Mouse (Mus musculus): ENCODE measurements around the gene Hoxb8.

Hoxb8 gene

DNA sequence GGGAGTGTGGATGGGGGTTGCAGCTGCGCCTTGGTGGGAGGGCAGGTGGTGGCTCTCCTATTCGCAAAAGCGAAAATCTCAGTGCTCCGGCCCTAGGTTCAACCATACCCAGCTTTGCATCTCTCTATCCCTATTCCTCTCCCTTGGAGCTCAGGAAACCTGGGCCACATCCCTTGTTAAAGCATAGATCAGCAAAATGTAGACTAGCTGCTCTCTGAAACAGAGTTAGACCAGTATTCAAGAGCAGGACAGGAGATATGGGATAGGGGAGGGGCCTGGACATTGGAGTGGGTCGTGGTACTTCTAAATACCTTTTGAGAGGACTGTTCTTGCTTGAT is 33.6 kb downstream of the Hoxb8 start:
- no peak for DNase-seq (ENCODE audit: low spot score)

GRCm38 (mm10) chr11:96316696-96317607 is 35.2 kb downstream of the Hoxb8 start:
- DNase-seq (ENCODE audit: low spot score) = no peak

- DNase-seq (ENCODE audit: low spot score) = no peak
Observed at GRCm38 (mm10) chr11:96317608-96318367, 36.1 kb downstream of the Hoxb8 start, which contains the start of gene Hoxb4. Hoxb4 (plus strand) TSS chr11:96318267.

- DNase-seq (ENCODE audit: low spot score) = peak; percentile 84
Observed at GRCm38 (mm10) chr11:96318368-96319070, 36.8 kb downstream of the Hoxb8 start.

- peak; percentile 74 for DNase-seq (ENCODE audit: low spot score)
Observed at GRCm38 (mm10) chr11:96319071-96319902, 37.6 kb downstream of the Hoxb8 start.

DNA sequence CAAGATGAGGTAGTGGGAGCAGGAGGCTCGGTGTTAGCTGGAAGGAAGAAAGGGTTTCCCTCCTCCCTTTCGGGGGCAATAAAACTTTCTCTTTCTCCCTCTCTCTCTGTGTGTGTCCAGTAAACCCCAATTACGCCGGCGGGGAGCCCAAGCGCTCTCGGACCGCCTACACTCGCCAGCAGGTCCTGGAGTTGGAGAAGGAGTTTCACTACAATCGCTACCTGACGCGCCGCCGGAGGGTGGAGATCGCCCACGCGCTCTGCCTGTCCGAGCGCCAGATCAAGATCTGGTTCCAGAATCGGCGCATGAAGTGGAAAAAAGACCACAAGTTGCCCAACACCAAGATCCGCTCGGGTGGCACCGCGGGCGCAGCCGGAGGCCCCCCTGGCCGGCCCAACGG is 38.2 kb downstream of the Hoxb8 start:
- DNase-seq (ENCODE audit: low spot score) = no peak

- DNase-seq (ENCODE audit: low spot score) = no peak
Observed at GRCm38 (mm10) chr11:96320688-96321087, 39.0 kb downstream of the Hoxb8 start.

DNA sequence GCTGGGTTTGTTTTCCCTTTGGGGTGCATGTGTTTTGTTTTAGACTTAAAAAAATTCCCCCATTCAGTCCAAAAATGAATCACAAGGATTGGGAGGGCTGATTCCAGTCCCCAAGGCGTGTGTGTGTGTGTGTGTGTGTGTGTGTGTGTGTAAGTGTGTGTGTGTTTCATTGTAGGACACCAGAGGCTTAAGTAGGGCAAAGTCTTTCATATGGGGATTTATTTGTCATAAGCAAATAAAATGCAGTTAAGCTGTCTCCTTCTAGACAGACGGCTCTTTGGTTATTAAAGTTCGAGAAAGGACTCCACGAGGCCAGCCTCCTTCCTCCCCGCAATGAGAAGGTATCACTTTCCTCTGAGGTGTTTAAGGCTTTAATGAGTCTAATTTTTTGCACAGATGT is 40.1 kb downstream of the Hoxb8 start:
- DNase-seq (ENCODE audit: low spot score) = no peak

DNA sequence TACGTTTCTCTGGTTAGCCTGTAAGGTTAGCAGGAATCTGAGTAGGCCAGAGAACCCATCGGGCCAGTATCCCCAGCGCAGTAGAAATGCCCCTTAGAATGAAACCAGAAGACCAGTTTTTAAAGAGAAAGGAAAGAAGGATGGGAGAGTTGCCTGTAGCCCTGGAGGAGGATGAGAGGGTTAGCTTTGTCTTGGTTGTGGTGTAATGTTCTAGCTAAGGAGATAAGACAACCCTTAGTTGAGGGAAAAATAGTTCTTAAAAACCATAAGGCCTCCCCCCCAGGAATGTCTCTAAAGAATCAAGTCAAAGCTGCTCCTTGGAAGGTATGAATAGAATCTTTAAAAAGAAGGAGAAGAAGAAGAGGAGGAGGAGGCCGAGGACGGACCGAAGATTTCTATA is 41.0 kb downstream of the Hoxb8 start:
- no peak for DNase-seq (ENCODE audit: low spot score)

GRCm38 (mm10) chr11:96323154-96323553 is 41.4 kb downstream of the Hoxb8 start, which contains the start of gene Hoxb3:
Hoxb3 (plus strand) TSS chr11:96323326.
- DNase-seq (ENCODE audit: low spot score) = no peak

- no peak for DNase-seq (ENCODE audit: low spot score)
Observed at GRCm38 (mm10) chr11:96324125-96324524, 42.4 kb downstream of the Hoxb8 start.

- no peak for DNase-seq (ENCODE audit: low spot score)
Observed at GRCm38 (mm10) chr11:96324965-96325364, 43.3 kb downstream of the Hoxb8 start.

DNA sequence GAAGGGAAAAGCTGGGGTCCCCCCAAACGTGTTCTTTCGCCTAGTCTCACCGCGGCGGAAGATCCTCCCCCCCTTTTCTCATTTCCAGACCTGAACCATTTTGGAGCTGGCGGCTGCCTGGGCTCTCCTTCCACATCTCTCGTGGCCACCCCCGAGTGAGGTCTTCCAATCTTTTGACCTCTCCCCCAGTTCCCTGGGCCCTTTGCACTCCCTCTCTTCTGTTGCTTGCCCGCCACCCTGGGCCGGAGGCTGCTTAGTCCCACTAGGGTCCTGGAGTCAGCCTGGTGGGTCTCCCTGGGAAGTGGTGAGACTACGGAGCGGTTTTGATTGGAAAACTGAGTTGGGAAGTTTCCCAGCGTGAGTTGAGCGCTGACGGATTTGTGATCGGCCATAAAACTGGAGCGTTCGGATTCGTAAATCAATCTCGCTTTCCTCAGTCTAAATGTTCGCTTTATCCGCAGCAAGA is 44.1 kb downstream of the Hoxb8 start:
- DNase-seq (ENCODE audit: low spot score) = no peak

- no peak for DNase-seq (ENCODE audit: low spot score)
Observed at GRCm38 (mm10) chr11:96326705-96327104, 45.0 kb downstream of the Hoxb8 start.

- DNase-seq (ENCODE audit: low spot score) = no peak
Observed at GRCm38 (mm10) chr11:96327122-96327521, 45.4 kb downstream of the Hoxb8 start.

DNA sequence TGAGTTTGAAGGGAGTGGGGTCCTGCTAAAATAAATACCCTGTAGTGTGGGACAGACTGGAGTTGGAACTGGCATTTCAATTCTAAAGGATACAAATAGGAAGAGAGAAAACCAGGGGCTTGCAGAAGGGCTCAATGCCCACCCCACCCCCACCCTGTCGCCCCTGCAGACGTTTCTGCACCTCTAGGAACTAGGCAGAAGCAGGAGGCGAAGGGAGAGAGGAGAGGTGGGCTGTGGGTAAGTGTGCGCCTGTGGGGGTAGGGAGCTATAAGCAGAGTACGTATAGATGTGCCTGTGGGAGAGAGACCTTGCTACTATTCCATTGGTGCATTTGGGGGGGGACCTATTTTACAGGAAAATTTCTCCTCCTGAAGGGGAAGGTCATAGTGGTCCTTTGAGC is 46.0 kb downstream of the Hoxb8 start:
- no peak for DNase-seq (ENCODE audit: low spot score)

DNA sequence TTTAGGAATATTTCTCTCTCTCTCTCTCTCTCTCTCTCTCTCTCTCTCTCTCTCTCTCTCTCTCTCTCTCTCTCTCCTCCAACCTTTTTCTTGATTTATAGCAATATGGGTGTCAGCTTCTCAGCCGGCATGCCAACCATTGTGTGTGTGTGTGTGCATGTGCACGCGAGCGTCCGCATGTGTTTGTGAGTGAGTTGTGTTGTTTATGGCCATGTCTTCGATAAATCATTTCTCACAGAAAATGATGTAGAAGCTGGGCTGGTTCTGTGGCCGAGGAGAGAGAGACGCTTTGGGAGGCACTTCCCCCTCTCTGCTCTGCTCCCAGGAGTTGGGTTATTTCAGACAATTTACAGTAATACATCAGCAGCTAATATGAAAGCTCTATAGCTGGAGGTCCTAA is 46.9 kb downstream of the Hoxb8 start:
- no peak for DNase-seq (ENCODE audit: low spot score)

GRCm38 (mm10) chr11:96332105-96332504 is 50.4 kb downstream of the Hoxb8 start:
- DNase-seq (ENCODE audit: low spot score) = no peak

GRCm38 (mm10) chr11:96332618-96333032 is 50.9 kb downstream of the Hoxb8 start:
- DNase-seq (ENCODE audit: low spot score) = no peak

- DNase-seq (ENCODE audit: low spot score) = no peak
Observed at GRCm38 (mm10) chr11:96333241-96334001, 51.7 kb downstream of the Hoxb8 start.

GRCm38 (mm10) chr11:96334002-96334364 is 52.3 kb downstream of the Hoxb8 start:
- DNase-seq (ENCODE audit: low spot score) = no peak

Measured in yolk sac, embryonic 10.5 days (tissue).